Mouse (Mus musculus) kidney, postnatal 4 days (tissue): ENCODE data around the gene Diexf.

Experiments
- DNase-seq, 2 experiments: peaks; one replicate each; pipeline ENCODE4 v3.0.0; 2021; ENCODE audit warnings: mixed read lengths in 2 of 2

Diexf gene

DNA sequence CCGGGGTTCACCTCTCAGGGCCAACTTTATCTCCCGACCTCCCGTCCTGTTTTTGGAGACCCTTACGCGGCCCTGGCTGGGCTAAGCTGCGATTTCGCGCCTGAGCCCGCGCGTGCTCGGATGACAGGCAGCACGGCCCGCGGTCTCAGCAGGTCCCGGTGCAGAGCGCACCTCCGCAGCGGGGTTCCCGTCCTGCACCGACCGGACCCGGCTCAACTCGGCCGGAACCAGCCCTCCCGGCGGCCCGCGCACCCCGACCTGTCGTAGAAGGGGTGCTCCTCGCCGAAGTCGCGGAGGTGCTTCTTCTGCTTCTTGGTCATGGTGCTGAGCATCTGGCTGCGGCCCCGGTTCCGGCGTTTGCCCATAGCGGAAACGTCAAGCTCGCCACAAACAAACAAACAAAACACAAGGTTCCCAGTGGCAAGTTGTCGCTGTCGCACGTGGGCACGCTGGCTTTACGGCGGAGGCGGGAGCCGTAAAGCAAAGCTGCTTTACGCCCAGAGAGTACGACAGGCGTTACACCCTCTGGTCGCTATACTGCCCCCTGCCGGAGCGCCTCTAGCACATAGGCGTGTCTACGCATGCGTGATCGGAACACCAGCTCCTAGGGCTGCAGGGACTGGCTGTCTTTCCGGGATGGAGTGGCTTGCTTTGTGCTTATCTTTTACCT is at the start of gene Diexf:
Diexf (minus strand) TSS at position 487 of the 670 bp plus-strand sequence.
- DNase-seq = peak; percentile 99 to 100

DNA sequence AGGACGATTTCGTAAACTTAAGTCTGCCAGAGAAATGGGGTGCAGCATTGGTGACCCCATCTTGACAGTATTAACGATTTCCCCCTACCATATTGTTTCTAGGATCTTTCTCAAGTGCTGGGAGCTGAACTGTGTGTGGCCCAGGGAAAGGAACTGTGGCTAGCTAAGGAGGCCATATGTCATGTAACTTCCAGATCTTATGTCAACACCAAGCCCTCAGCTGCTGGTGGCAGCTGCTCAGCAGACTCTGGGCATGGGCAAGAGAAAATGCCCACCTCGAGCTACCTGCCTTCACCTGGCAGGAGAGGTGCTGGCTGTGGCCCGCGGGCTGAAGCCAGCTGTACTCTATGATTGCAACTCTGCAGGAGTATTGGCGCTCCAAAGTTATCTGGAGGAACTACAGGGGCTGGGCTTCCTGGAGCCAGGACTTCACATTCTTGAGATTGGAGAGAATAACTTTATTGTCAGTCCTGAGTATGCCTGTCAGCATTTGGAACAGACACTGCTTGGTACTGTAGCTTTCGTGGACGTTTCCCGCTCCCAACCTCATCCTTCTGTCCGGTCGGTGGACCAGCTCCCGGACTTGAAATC is 44.2 kb upstream of the Diexf start:
- peak in 1 of 2 experiments; percentile 16 for DNase-seq

DNA sequence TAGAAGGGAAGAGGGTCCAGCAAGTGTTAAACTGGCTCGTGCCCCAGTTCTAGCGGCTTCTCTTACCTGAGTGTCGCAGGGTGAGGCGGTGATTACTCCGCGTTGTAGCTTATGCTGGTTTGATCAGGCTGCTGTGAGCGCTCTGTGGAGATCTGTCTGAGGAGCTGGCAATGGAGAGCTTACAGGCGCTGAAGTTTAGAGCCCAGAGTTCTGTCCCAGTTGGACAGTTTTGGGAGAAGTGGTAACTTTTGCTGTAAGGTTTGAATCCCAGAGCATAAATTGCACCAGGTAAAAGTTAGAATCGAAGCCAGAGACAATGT is 43.7 kb upstream of the Diexf start:
- DNase-seq = no peak

DNA sequence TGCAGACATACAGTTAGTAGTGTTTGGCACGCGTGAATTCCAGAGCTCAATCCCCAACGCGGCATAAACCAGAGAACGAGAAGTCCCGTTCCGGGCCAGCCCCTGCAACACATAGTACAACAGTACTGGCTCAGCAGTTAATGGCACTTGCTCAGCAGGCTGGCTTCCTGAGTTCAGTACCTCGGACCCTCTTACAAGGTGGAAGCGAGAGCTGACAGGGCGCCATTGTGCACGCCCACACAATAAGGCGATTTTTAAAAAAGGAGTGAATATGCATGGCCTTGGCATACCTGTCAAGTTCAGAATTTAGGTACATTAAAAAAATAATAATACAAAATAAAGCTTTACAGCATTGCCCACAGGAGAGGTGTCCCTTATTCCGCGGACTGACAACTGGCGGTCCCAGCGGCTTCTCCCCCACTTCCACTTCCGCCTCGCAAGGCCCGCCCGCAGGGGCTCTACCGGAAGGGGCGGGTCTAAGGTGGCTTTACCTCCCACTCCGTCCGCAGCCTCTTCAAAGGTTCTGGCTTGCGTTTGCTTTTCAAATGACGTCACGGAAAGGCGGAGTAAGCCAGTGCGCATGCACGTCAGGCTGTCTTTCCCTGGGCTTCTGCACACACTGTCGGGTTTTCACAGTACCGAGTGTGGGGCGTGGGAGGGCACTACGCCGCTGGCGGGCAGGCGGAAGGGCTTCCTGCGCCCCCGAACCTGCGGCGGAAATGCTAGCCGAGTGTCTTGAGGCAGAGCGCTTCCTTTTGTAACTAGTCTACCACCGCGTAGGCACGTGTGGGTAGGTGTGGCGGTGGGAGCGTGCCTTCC is 43.1 kb upstream of the Diexf start:
- peak; percentile 95 to 96 for DNase-seq

DNA sequence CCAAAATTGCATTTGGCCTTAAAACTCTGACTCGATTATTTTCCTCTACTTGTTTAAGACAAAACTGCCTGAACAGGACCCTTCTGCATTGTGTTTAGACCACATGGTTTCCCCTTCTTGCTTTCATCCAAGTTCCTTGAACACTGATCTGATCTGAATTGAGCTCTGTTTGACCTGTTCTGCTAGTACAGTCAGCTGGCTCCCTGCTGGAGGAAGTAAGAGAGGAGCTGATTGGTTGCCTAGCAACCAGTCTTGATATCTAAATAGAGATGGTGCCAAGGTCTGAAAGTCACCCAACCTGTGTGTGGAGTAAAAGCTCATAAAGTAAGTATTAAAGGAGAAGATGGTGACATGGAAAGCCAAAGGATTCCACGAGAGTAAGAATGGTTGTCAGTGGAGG is 39.8 kb upstream of the Diexf start:
- no peak for DNase-seq

DNA sequence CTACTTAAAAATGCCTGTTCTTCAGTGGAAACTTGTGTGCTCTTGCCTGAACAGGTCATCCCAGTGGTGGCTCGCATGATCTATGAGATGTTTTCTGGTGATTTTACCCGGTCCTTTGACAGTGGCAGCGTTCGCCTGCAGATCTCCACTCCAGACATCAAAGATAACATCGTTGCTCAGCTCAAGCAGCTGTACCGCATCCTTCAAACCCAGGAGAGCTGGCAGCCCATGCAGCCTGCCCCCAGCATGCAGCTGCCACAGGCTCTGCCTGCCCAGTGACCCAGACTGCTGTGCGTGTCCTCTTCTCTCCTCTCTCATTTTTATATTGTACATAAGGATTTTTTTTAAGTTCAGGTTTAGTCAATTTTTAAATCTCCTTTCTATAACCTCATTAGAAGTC is 39.2 kb upstream of the Diexf start:
- no peak for DNase-seq

DNA sequence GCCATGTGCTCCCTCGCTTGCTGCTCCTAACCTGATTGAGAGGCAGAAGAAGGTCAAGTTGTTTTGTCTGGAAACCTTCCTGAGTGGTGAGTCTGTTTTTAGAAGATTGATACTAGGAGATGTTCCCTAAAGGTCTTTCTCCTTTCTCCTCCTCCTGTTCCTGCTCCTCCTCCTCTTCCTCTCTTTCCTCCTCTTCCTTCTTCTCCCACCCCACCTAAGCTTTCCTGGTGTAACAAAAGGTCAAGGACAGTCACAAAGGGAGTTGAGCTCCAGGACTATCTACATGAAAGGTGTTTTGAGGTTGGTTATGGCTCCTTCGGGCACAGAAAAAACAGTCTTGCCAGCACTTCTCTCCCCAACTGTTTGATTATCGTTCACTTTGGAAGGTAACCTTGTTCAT is 37.7 kb upstream of the Diexf start, which contains the start of gene A130010J15Rik:
A130010J15Rik (plus strand) TSS at position 301 of the 400 bp plus-strand sequence.
- DNase-seq = no peak

DNA sequence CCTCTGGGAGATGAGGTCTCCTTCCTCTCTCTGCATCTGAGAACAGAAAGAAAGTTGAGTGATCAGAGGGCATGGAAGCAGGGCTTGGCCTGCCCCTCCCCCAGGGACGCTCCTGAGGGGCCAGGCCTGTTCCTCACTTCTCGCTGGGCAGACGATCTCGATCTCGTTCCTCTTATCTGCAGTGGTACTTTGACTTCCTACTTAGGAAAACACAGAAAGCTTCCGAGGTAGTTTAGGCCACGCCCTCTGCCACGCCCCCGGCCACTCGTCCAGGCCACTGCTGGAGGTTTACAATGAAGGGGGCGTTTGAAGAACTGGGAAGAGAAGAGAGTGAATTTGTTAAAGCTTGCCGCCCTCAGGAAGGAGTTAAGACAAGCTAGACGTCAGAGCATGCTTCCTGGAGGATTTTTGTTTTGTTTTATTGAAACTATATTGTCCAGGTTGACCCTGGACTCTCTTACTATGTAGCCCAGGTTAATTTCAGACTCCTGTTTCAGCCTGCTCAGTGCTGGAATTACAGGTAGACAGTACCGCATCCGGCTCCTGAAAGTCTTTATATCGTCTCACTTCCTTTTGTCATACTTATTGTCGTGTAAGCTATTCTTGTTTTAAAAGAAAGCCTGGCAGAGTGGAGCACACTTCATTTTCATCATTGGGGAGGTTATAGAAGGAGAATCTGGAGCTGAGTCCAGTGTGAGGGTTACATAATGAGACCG is 30.4 kb upstream of the Diexf start:
- peak; percentile 79 to 82 for DNase-seq

DNA sequence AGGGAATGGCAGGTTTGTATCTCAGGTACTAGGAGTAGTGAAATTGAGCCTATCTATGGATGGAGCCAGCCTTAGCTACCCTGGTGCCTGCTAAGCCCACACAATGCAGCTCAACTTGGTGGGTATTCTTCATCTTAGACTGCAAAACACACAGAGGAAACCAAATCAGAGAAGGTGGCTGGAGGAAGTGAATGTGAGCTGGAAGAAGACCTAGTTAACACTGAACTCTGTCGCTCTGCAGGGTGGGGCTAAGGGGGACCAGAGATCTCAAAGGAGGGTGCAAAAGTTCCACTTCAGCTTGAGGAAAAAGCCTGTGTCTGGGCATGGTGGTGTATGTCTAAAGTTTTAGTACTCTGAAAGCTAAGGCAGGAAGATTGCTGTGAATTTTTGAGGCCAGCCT is 29.5 kb upstream of the Diexf start:
- DNase-seq = no peak

DNA sequence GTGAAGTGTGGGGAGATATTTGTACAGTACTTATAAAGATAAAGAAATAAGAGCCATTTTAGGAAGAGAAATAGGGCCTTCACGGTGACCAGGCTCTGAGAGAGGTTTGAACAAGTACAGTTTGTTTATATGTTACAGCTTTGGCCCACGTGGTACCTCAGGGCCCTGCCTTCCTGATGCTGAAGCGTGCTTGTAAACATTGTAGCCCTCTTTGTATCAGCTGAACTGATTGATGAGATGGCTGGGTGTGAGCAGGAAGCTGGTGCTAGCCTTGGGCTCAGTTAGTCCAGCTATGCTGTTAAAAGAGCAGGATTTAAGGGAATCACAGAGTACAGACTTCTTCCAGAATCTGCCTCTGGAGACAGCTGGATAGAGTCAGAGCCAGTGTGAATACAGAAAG is 29.1 kb upstream of the Diexf start:
- DNase-seq = no peak

DNA sequence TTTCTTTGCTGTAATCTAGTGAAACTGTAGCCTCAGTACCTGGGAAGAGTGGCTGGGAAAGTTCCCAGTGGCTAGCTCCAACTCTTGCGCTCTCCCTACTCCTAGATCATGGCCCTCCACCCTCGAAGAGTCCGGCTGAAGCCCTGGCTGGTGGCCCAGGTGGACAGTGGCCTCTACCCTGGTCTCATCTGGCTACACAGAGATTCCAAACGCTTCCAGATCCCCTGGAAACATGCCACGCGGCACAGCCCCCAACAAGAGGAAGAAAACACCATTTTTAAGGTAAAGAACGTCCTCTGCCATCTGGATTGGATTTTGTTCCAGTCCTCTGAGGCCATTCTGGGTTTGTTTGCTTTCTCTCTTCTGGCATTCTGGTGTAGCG is 27.0 kb upstream of the Diexf start:
- DNase-seq = no peak

DNA sequence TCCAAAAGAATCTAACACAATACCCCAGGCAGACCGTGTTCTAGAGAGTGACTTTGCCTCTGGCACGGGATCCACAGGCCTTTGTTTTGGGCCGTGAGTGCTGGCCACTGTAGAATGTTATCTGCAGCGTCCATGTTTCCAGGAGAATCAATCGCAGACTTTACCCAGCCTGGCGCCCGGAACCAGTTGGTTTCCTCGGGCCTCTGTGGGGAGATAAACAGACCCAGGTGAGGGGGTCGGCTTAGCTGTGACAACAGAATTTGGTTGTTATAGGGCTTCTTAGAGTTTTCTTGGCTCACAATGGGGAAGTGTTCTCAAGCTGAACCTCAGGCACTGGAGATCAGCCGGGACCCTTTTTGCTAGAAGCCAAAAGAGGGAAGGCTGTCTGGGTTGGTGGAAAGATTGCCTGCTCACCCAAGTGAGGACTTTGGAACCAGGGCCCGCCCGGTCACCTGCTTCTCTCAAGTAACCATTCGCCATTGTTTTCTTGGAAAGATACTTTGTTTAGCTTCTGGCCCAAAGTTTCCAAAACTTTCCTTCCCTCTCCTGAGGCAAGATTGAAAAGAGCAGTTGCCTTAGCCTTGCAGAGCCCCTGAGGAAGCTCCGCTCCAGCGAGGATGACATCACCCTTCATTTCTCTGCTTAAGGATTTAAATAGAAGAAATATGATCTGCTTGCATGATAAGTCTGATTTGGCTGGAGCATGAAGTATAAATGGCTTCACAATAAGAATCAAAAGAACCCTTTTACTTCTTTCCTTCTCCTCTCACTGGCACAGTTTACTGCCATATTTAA is 26.4 kb upstream of the Diexf start:
- peak in 1 of 2 experiments; percentile 20 for DNase-seq

DNA sequence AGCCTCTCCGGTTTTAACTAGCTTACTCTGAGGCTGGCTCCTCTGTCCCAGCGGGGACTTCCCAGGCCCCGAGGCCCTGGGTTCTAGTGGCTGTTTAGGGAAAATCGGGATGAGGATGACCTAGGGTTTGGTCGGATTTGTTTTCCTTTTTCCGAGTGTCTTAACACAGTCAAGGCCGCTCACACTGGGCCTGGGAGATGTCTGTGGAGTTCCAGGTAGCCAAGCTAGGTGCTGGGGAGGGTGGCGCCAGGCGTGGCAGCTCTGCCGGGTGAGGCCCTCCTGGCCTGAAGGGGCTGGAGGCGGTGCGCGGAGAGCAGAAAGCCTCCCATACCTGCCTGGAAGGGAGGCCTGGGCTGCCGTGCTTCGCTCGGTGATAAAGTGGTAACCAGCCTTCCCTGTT is 23.5 kb upstream of the Diexf start:
- peak; percentile 37 to 54 for DNase-seq

DNA sequence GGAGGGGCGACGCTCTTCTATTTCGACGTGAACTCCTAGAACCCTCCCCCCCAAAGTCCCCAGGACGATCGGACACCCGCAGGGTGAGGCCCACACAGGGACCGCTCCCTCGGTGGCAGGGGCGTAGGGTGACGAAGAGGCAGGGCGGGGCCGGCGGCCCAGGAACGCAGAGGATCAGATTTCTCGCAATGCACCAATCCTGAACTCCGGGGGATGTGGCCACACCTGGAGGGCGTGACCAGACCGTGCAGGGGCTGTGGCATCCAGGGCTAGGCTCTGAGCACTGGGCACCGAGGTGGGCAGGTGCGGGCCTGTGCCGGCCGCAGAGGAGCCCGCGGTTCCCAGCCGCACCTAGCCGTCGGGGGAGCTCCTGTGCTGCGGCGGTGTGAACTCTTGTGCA is 22.8 kb upstream of the Diexf start, which contains the start of gene Irf6:
Irf6 (plus strand) TSS at position 240 of the 400 bp plus-strand sequence.
- peak; percentile 81 to 89 for DNase-seq

DNA sequence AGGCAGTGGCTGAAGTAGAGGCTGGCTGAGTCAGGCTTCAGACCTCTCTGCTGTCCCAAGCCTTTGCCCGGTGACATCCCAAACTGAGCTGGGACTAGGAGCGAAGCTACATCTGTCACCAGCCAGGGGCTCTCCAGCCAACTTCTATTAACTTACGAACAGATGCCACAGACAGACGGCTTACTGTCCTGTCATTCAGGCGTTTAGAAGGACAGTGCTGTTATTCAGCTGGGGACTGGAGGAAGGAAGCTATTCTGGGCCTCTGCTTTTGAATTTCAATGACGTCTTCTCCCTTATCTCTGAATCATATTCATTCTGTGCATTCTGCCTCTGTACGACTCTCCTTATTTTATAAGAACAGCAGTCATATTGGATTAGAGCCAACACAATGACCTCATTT is 21.1 kb upstream of the Diexf start:
- DNase-seq = no peak

DNA sequence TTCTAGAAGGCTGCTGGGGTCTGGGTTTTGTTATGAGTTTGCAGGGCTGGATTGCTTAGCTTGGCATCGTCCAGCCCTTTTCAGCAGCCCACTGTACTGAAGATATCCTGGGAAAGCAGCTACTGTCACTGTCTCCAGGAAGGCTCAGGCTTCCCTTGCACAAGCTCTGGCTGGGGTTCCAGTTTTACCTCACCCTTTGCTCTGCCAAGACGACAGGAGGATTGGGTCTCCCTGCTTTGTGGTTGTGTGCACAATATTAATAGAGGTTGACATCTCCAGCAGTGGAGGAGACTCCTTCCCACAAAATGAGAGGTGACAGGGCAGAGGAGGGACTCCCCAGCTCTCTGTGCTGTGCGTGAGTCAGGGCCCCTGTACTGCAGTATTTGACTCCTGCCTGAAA is 19.2 kb upstream of the Diexf start:
- no peak for DNase-seq

DNA sequence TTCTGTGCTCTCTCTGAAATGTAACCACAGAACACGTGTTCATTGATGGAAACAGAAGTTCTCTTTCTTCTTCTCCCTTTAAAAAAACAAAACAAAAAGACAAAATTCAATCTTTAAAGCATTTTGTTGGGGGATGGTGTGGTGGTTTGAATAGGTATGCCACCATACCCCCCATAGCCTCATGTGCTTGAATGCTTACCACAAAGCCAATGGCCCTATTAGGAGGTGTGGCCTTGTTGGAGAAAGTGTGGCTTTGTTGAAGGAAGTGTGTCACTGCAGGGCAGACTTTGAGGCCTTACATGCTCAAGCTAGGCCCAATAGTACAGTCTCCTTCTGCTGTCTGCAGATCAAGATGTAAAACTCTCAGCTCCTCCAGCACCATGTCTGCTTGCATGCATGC is 16.3 kb upstream of the Diexf start:
- DNase-seq = no peak

DNA sequence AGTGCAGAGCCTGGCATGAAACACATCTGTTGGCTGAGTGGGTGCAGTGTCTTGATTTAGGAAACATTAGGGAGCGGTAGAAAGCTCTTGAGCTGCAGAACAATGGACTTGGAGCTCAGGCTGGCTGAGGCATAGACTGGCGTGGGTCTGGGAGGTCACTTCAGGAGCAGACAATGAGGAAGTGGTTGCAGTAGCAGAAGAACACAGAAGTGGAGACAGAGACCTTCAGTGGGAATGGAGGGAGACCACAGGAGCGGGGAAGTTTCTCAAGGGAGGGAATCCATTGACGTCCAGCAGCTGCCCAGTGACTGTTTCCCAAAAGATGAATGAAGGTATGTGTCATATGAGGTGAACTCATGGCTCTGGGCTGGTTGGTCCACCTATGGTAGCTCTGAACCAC is 15.0 kb upstream of the Diexf start:
- no peak for DNase-seq

DNA sequence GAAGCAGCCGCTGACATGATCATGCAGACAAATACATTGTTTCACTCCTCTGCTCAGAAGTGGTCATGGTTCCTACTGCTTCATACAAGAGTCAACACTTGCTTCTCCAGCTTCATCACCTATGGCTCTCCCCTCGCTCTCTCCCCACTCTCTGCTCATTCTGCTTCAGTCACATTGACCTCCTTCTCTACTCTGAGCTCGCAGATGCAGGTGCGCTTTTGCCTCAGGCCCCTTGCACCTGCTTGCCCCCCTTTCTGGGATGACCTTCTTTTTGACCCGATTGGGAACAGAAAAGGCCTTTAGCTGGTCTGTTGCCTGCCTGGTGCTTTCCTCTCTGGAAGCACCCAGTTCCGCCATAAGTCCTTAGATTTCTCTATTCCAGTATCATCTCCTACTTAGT is 14.4 kb upstream of the Diexf start:
- no peak for DNase-seq

DNA sequence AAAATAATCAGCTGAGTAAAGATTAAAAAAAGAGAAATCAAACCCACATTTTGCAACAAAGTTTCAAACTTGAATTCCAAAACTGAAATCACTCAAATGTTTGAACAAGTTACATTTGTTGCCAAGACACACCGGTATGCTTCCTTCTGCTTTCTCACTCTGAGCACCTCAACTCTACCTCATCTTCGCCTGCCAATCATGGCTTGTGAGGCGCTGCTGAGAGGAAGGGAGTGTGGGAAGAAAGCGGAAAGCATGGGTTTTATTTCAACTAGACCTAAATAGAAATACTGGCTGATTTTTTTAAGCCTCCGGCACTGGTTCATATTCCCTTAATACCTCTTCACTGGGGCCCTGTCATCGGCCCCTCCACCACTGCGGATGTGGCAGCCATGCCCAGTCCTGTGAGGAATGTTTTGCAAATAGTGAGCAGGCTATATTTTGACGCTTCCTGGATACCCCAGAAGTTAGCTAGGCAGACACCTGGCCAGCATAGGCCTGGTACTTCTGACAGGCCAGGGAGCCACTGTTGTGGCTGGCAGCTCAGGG is 12.5 kb upstream of the Diexf start:
- DNase-seq = no peak

DNA sequence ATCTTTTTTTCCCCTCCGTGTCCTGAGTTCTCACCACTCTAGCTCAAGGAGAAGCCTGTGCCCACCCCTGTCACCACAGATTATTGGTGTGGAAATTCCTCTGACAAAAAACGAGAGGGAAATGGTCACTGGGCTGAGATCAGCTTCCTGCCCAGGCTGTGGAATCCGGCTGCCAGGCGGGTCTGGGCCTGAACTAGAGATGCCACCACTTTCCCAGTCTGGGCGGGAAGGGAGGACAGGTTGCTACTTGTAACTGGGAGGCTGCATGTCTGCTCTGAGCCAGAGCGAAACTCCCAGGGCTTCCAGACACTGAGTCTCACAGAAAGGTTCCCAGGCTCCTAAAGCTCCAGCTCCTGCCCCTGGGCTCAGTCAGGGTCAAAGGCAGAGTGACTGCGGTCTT is 11.0 kb upstream of the Diexf start:
- no peak for DNase-seq

DNA sequence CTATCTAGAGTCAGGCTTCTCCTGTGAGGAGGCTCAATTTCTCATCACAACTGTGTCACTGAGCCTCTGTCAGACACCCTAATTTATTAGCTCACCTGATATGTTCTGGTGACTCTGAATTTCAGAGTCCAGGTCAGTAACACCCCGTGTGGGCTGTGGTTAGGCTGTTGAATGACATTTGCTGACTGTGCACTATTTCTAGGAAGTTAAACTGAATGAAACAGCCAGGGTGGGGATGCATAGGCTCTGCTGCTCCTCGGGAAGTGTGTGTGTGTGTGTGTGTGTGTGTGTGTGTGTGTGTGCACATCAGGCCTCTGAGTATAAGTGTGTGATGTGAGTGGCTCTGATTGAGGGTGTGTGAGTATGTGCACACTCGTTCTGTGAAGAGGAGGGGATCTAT is 8.6 kb upstream of the Diexf start:
- DNase-seq = peak in 1 of 2 experiments; percentile 16
